Mouse (Mus musculus) megakaryocyte, embryonic 14.5 days (primary cell): ENCODE results near the gene B3galt4.

Experiments
- FLI1 ChIP-seq: IDR thresholded peaks from 2 replicates; pipeline ENCODE4 v1.6.1; 2012; ENCODE audit warnings: low read length, inconsistent platforms, mixed read lengths
- GATA1 ChIP-seq: IDR thresholded peaks from 3 replicates; pipeline ENCODE4 v1.6.1; 2012; ENCODE audit warnings: mixed read lengths, low read length, inconsistent platforms, borderline replicate concordance

DNA sequence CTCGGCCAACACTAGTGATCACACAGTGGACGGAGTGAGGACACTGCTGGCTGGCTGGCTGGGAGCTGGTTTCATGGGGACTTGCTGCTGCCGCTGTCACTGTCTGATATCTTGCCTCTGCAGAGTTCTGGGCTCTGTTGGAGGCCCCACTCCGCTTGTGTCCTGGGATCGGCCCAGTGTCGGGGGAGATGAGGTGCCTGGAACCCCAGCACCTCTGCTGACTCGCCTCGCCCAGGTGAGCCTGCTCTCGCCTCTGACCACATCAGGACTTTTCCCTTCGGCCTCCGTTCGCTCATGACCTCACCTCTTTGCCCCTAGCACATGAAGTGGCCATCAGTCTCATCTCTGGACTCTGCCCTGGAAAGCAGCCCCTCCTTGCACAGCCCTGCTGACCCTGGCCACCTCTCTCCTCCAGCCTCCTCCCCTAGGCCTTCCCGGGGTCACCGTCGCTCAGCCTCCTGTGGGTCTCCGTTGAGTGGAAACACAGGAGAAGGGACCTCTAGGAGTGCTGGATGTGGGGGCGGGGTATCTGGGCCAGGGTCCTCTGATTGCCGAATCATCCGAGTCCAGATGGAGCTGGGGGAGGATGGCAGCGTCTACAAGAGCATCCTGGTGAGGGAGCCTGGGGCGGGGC, 15.7 kb downstream of the B3galt4 start:
- TF ChIP-seq GATA1: no peak
- TF ChIP-seq FLI1: no peak
